Mouse (Mus musculus): ENCODE results near the gene Fzr1.

- no peak for TF ChIP-seq GATA1 (IDR thresholded peaks at IDR 0.05; ENCODE audit: low read length)
- TF ChIP-seq TAL1 (IDR thresholded peaks at IDR 0.05; ENCODE audit: low read length), result no peak
Measured at GRCm38 (mm10) chr10:81349146-81349545, 29.2 kb downstream of the Fzr1 start.
